Mouse (Mus musculus) common myeloid progenitor, adult 5-6 weeks (primary cell): ENCODE measurements at regions not wholly inside any gene's neighbourhood (a gene's known extent, or its start where the extent isn't known, plus 50 kb on each side); places are given as distances from the start of the nearest gene placed in this dataset.
"Not testable (repeated sequence)": the region's sequence is repeated elsewhere in the genome, so short reads cannot be mapped to it uniquely, and the experiment has no call there.

ENCODE experiments used
- ATAC-seq: replicated peaks from 2 replicates; pipeline ENCODE4 v1.8.0; 2016; ENCODE audit warnings: low read depth, mild to moderate bottlenecking, moderate TSS enrichment, inconsistent platforms; ENCODE audit not compliant: poor library complexity, severe bottlenecking

GRCm38 (mm10) chr1:136680173-136680572, 55.5 kb downstream of the Zfp281 start:
- ATAC-seq, result no peak

GRCm38 (mm10) chr1:136682311-136682710, 57.6 kb downstream of the Zfp281 start:
- not testable (repeated sequence) for ATAC-seq

- peak; percentile 24; the same call in 1 of the 2 replicates for ATAC-seq
Observed at GRCm38 (mm10) chr1:136683061-136683531, 58.4 kb downstream of the Zfp281 start.

GRCm38 (mm10) chr1:136683561-136684131, 58.9 kb downstream of the Zfp281 start:
- ATAC-seq, result peak; percentile 42

DNA sequence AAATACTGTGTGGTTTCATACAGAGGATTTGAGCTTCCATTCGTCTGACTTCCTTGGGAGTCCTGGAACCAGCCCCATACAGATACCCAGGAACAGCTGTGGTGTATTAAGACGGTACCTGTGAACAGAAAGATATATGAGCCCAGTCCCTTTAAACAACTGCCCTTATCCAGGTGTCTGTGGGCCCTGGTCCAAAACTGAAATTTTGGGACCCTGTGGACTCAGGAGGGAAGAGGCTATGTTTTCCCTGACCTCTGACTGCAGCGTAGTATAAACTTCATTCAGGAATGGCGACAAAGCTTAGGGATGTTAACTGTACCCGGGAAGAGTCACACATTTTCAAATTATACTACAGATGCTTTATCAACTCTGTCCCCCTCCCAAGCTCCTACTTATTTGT, 59.8 kb downstream of the Zfp281 start:
- no peak for ATAC-seq

- peak; percentile 87 for ATAC-seq
Observed at GRCm38 (mm10) chr1:136685191-136686060, 60.7 kb downstream of the Zfp281 start.

- no peak for ATAC-seq
Observed at GRCm38 (mm10) chr1:136686467-136686866, 61.8 kb downstream of the Zfp281 start.

GRCm38 (mm10) chr1:136690068-136690467, 65.4 kb downstream of the Zfp281 start:
- no peak for ATAC-seq

DNA sequence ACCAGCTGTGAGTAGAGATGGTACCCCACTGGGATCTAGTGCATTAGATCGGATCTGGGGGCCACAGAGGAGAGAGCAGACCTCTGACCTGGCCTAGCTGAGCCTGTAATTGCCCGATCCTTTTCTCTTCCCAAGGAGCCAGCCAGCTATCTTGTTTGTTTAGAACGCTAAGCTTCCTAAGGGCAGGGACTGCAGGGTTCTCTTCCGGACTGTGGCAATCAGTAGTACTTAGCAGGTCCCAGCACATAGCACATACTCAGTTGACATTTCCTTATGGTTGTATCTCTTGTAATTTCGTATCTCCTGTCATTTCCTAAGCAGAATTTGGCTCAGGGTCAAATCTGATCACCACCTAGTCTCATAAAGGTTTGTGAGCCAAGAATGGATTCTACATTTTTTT, 68.7 kb downstream of the Zfp281 start:
- ATAC-seq, result no peak

GRCm38 (mm10) chr1:136694983-136695382, 70.3 kb downstream of the Zfp281 start:
- 0 out of 2 replicates have a peak, but pooled peaks have one; percentile 18 for ATAC-seq

DNA sequence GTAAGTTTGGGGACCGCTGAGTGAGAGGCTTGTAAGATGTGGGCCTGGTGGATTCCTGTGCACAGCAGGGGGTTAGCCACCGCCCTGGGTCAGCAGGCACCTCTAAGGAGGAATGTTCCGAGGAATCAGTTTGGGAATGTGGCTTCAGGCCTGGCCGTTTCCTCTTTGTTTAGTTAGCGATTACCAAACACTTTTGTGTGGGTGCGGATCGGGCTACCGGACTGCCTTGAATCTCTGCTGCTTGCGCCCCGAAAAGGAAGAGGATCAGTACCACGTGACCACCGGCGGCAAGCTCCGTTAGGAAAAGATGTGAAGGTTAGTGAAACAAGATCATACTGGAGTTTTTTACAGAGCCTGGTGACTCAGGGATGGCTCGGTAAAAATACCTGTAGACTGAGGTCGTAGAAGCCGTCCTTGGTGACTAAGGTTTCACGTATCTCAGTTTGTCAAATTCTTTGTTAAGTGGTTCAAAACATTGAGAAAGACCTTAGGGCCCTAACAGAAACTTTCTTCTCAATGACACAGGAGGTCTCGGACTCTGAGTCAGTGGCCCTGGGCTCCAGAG, 71.5 kb downstream of the Zfp281 start:
- ATAC-seq, result no peak

- no peak for ATAC-seq
Observed at GRCm38 (mm10) chr1:136698454-136699152, 73.9 kb downstream of the Zfp281 start.

- ATAC-seq, result no peak
Observed at GRCm38 (mm10) chr1:136699153-136699524, 74.4 kb downstream of the Zfp281 start.

DNA sequence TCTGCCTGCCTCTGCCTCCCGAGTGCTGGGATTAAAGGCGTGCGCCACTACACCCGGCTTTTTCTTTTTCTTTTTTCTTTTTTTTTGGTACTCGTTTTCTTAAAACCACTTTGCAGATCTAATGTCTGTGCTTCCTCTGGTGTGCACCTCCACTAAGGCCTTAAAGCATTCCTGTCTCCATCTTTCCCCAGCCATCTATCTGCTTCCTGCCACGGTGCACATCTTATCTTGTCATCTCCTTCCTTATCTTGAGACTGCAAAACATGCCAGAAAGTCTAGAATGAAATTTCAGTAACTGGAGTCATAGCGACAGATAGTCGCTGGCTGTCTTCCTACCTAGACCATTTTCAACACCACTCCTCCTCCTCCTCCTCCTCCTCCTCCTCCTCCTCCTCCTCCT, 74.9 kb downstream of the Zfp281 start:
- no peak for ATAC-seq

DNA sequence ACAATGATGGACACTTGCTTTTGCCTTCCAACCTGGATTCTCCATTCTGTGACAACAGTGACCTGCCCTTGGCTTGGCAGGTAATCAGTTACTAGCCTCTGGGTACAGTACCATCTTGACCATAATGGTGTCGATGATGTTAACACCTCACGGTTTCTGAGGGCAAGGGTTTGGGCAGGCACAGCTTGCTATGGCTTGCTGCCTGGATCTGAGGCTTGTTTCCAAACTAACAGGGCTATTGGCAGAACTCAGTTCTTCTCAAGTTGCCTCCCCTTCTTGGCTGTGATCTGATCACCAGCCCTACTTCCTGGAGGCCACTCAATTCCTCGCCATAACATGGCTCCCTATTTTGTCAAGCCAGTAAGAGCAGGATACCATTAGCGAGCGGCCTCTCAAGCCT, 79.4 kb downstream of the Zfp281 start:
- ATAC-seq, result no peak

- ATAC-seq, result no peak
Observed at GRCm38 (mm10) chr1:136706509-136706908, 81.8 kb downstream of the Zfp281 start.

DNA sequence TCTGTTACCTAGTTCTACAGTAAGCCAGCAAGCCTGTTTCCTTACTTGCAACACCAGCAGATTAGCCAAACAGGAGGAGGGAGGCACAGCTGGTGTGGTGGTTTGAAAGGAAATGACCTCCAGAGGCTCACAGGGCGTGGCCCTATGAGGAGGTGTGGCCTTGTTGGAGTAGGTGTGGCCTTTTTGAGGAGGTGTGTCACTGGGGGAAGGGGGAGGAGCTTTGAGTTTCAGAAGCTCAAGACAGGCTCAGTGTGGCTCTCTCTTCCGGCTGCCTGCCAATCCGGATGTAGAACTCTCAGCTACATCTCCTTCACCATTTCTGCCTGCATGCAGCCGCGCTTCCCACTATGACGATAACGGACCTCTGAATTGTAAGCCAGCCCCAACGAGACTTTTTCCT, 82.7 kb downstream of the Zfp281 start:
- ATAC-seq, result peak; percentile 78

- no peak for ATAC-seq
Observed at GRCm38 (mm10) chr1:136707866-136708265, 83.2 kb downstream of the Zfp281 start.

DNA sequence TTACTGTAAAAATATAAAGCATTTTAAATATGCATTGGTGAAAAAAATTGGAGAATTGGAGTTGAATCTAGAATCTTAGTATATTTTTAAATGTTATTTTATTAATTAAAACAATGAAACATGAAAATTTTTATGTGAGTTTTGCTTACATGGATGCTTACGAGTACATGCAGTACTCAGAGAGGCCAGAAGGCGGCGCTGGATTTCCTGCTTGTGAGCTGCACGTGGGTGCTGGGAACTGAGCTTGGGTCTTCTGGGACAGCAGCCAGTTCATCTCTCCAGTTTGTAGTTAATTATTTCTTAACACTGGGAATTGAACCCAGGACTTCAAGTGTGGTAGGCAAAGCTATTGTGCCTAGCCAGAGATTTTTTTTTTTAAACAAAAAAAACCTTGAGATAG, 85.5 kb downstream of the Zfp281 start:
- ATAC-seq, result no peak

- ATAC-seq, result no peak
Observed at GRCm38 (mm10) chr1:136711243-136711642, 86.5 kb downstream of the Zfp281 start.

DNA sequence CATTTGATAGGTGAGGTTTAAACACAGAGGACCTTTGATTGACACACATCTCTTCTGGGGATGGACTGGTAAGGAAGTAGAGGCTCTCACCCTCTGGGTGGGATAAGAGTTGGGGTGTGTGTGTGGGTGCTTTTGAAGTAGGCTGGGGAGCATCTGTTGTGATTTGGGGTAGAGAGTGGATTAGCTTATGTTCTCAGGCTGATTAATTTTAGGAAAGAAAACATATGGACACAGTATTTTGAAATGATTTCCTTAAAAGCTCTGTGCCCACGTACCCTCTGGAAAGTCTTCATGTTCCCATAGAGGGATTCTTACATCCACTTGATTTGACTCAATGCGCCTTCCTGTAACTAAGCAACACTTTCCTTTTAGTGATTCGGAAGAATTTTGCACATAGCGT, 89.4 kb downstream of the Zfp281 start:
- no peak for ATAC-seq
